ENCODE assay signal across 22 mouse cellular contexts in genomic region chr1:36845031-36845430, GRCm38 (mm10).
DNase-seq lines count a peak whose midpoint lies in the region; ATAC-seq and TF ChIP-seq lines count a peak whose summit lies in the region.
"Had no signal": no experiment of that assay in that cellular context is flagged by ENCODE, and none has a peak within 500 bp of the region (broad histone marks: within the 10 kb centered on the region; RNA-seq: fewer than 3 reads in every experiment).

No protein-coding gene starts in this region.

- no peak overlapping the region for H3K9ac ChIP-seq in lung, embryonic 14.5 days
- H3K9ac ChIP-seq in ES-E14 (ENCODE audit: insufficient read depth, low read depth, low read length, poor library complexity, severe bottlenecking) = no peak overlapping the region
- no peak overlapping the region for H3K9ac ChIP-seq in hindbrain, embryonic 11.5 days (ENCODE audit: low read depth, low read length)
- H3K9ac ChIP-seq: hindbrain, embryonic 13.5 days; liver, embryonic 14.5 days had no signal

- H3K4me3 ChIP-seq in heart, embryonic 10.5 days = no peak overlapping the region
- H3K4me3 ChIP-seq in lung, embryonic 14.5 days (ENCODE audit: low read depth, low read length) = no peak overlapping the region
- H3K4me3 ChIP-seq in lung, adult 2 months (replicated peaks; ENCODE audit: extremely low read depth, low read depth, low read length) = no peak overlapping the region
- no peak overlapping the region for H3K4me3 ChIP-seq in ES-E14 (ENCODE audit: insufficient read depth in 1 of 2, low read depth in 1 of 2, low read length in 2 of 2, poor library complexity in 1 of 2, severe bottlenecking in 1 of 2)
- no peak overlapping the region for H3K4me3 ChIP-seq in myocyte
- H3K4me3 ChIP-seq in hindbrain, embryonic 11.5 days (ENCODE audit: low read depth, low read length) = no peak overlapping the region
- H3K4me3 ChIP-seq: hindbrain, embryonic 13.5 days had no signal

- no peaks in the 10 kb centered on the region for H3K9me3 ChIP-seq in heart, embryonic 10.5 days
- no peaks in the 10 kb centered on the region for H3K9me3 ChIP-seq in lung, embryonic 14.5 days (ENCODE audit: low read depth, low read length)
- H3K9me3 ChIP-seq in ES-E14 (ENCODE audit: control insufficient read depth, insufficient read depth, low read depth, low read length) = no peaks in the 10 kb centered on the region
- no peaks in the 10 kb centered on the region for H3K9me3 ChIP-seq in hindbrain, embryonic 11.5 days (ENCODE audit: control insufficient read depth, low read length)
- H3K9me3 ChIP-seq: hindbrain, embryonic 13.5 days had no signal

- 17% methylated on average over 5 of the region's 5 CpGs for WGBS in heart, embryonic 10.5 days
- 24% methylated on average over 5 of the region's 5 CpGs for WGBS in lung, embryonic 14.5 days
- WGBS in lung, adult 2 months = 46% methylated on average over 5 of the region's 5 CpGs
- WGBS in hindbrain, embryonic 11.5 days = 31% methylated on average over 5 of the region's 5 CpGs

- H3K27me3 ChIP-seq in heart, embryonic 10.5 days (ENCODE audit: insufficient read depth, poor library complexity, severe bottlenecking) = no peaks in the 10 kb centered on the region
- no peaks in the 10 kb centered on the region for H3K27me3 ChIP-seq in lung, embryonic 14.5 days (ENCODE audit: insufficient read depth, low read length)
- no peaks in the 10 kb centered on the region for H3K27me3 ChIP-seq in myocyte (ENCODE audit: control insufficient read depth, insufficient read depth, insufficient read length)
- H3K27me3 ChIP-seq in hindbrain, embryonic 11.5 days (ENCODE audit: control insufficient read depth, insufficient read depth, low read length) = no peaks in the 10 kb centered on the region
- H3K27me3 ChIP-seq: hindbrain, embryonic 13.5 days; Patski had no signal

- in situ Hi-C loops in ES-E14 (cut with MboI; ENCODE audit: low sequenced_read_pairs in 2 of 2, unreplicated experiment in 2 of 2) = no loop called here

- intact Hi-C loops in heart, postnatal 36 days (cut with DNase I) = no loop called here

- no peak for TF ChIP-seq CTCF in lung, embryonic 14.5 days (IDR thresholded peaks at IDR 0.05; ENCODE audit: low read depth)
- TF ChIP-seq CTCF in lung, adult 2 months (IDR thresholded peaks at IDR 0.05; ENCODE audit: insufficient read depth, low read length) = no peak

- peaks cover 9% of the 10 kb centered on the region; the same call in 1 of the 2 replicates for H3K36me3 ChIP-seq in heart, embryonic 10.5 days
- H3K36me3 ChIP-seq in lung, embryonic 14.5 days (ENCODE audit: insufficient read depth) = peaks cover 5% of the 10 kb centered on the region; the same call in 1 of the 2 replicates
- H3K36me3 ChIP-seq in ES-E14 (ENCODE audit: control insufficient read depth, insufficient read depth, low read length, poor library complexity, severe bottlenecking) (peaks cover 5% of the 10 kb centered on the region; the same call in 1 of the 2 replicates), myocyte (ENCODE audit: control insufficient read depth, insufficient read depth) (no peaks in the 10 kb centered on the region)
- no peaks in the 10 kb centered on the region for H3K36me3 ChIP-seq in hindbrain, embryonic 11.5 days (ENCODE audit: control insufficient read depth, insufficient read depth, low read length)

- no peak for TF ChIP-seq POLR2A in lung, adult 2 months (IDR thresholded peaks at IDR 0.05; ENCODE audit: borderline replicate concordance, extremely low read depth, low read depth, low read length)
- no peak for TF ChIP-seq POLR2A in myocyte (IDR thresholded peaks at IDR 0.05; ENCODE audit: insufficient read length, low read depth)

- 0 out of 2 replicates have a peak, but pooled peaks have one; percentile 35 for ATAC-seq in lung, embryonic 14.5 days (ENCODE audit: insufficient read depth)
- ATAC-seq in hindbrain, embryonic 11.5 days (ENCODE audit: low FRiP score) = no peak
- ATAC-seq: forebrain, embryonic 14.5 days; midbrain, embryonic 16.5 days; Patski had no signal

- peaks cover 8% of the 10 kb centered on the region for H3K79me2 ChIP-seq in myocyte (ENCODE audit: control insufficient read depth, insufficient read depth)

- H3ac ChIP-seq in myocyte (ENCODE audit: control insufficient read depth, insufficient read length) = no peak overlapping the region

- no peak overlapping the region for H3K4me2 ChIP-seq in lung, embryonic 14.5 days
- no peak overlapping the region for H3K4me2 ChIP-seq in myocyte (ENCODE audit: low read depth)
- H3K4me2 ChIP-seq in hindbrain, embryonic 11.5 days (replicated peaks; ENCODE audit: low read depth, low read length) = no peak overlapping the region
- H3K4me2 ChIP-seq: heart, embryonic 11.5 days; hindbrain, embryonic 13.5 days had no signal

- H3K4me1 ChIP-seq in heart, embryonic 10.5 days = peaks cover 14% of the 10 kb centered on the region
- H3K4me1 ChIP-seq in lung, embryonic 14.5 days (ENCODE audit: insufficient read depth) = peaks cover 4% of the 10 kb centered on the region; the same call in 1 of the 2 replicates
- no peaks in the 10 kb centered on the region for H3K4me1 ChIP-seq in lung, adult 2 months (ENCODE audit: control insufficient read depth, insufficient read depth, low read length)
- H3K4me1 ChIP-seq in ES-E14 (ENCODE audit: control insufficient read depth in 2 of 2, insufficient read depth in 2 of 2, low read length in 2 of 2, poor library complexity in 1 of 2) = peaks cover 5 to 17% of the 10 kb centered on the region in 2 experiments; a peak in 3 of 4 replicates
- H3K4me1 ChIP-seq in hindbrain, embryonic 11.5 days (replicated peaks; ENCODE audit: control insufficient read depth, insufficient read depth, low read length) = no peaks in the 10 kb centered on the region

- H3K27ac ChIP-seq in heart, embryonic 10.5 days = peak overlapping the region; percentile 47; the same call in 1 of the 2 replicates
- H3K27ac ChIP-seq in lung, embryonic 14.5 days (ENCODE audit: low read depth) = no peak overlapping the region
- peak overlapping the region; percentile 20; the same call in 1 of the 2 replicates for H3K27ac ChIP-seq in ES-E14 (ENCODE audit: insufficient read depth, low read depth, low read length, poor library complexity, severe bottlenecking)
- no peak overlapping the region for H3K27ac ChIP-seq in hindbrain, embryonic 11.5 days (ENCODE audit: low read depth, low read length)
- H3K27ac ChIP-seq: hindbrain, embryonic 13.5 days; liver, embryonic 14.5 days; stomach, postnatal 0 days had no signal

- peak; percentile 76 for DNase-seq in heart, embryonic 10.5 days (ENCODE audit: low spot score)
- DNase-seq in heart, postnatal 36 days = no peak
- DNase-seq in lung, embryonic 14.5 days = peak; percentile 35
- no peak for DNase-seq in lung, adult 2 months
- DNase-seq in ES-E14 (ENCODE audit: low read depth, low spot score) = peak; percentile 62
- DNase-seq in hindbrain, embryonic 11.5 days (ENCODE audit: low spot score) = no peak
- DNase-seq: adrenal gland, postnatal 25 days; B cell, adult 2 months; cerebellum, adult 11 months; cerebellum, postnatal 14 days; gastrocnemius, postnatal 25 days; heart, postnatal 10 days; lung, postnatal 14 days; right cerebral cortex, adult 18-20 months had no signal

TF ChIP-seq in ES-E14, 5 proteins besides CTCF, POLR2A, EP300 and RAD21:
- TF ChIP-seq MAFK (IDR thresholded peaks at IDR 0.05; ENCODE audit: insufficient read depth, low read depth, low read length) (no peak), ZC3H11A (IDR thresholded peaks at IDR 0.05; ENCODE audit: borderline replicate concordance, low read depth, low read length) (no peak), CHD2 (IDR thresholded peaks at IDR 0.05; ENCODE audit: low read depth, low read length) (no peak), ZNF384 (IDR thresholded peaks at IDR 0.05; ENCODE audit: low read depth, low read length) (no peak), HCFC1 (IDR thresholded peaks at IDR 0.05; ENCODE audit: borderline replicate concordance, insufficient read depth, low read length) (no peak)

TF ChIP-seq in myocyte, 11 proteins besides CTCF, POLR2A, EP300 and RAD21:
- TF ChIP-seq MYOG (IDR thresholded peaks at IDR 0.05; ENCODE audit: control insufficient read depth in 1 of 3, insufficient read depth in 1 of 3, insufficient read length in 2 of 3, low read depth in 2 of 3) = peak in 2 of 3 experiments; percentile 36 to 70
- peak; percentile 40 for TF ChIP-seq TCF12 (IDR thresholded peaks at IDR 0.05; ENCODE audit: insufficient read depth, poor library complexity, severe bottlenecking)
- no peak for TF ChIP-seq CEBPB (IDR thresholded peaks at IDR 0.05; ENCODE audit: insufficient read depth, poor library complexity, severe bottlenecking)
- no peak for TF ChIP-seq TCF3 (IDR thresholded peaks at IDR 0.05; ENCODE audit: insufficient read length, low read depth)
- TF ChIP-seq POLR2AphosphoS2 (IDR thresholded peaks at IDR 0.05; ENCODE audit: insufficient read length, low read depth) = no peak
- no peak for TF ChIP-seq USF1 (IDR thresholded peaks at IDR 0.05; ENCODE audit: low read depth)
- TF ChIP-seq E2F4 (IDR thresholded peaks at IDR 0.05; ENCODE audit: insufficient read depth) = no peak
- no peak for TF ChIP-seq MAX (IDR thresholded peaks at IDR 0.05; ENCODE audit: low read depth)
- peak in 1 of 3 experiments; percentile 82 for TF ChIP-seq MYOD1 (IDR thresholded peaks at IDR 0.05; ENCODE audit: control insufficient read depth in 1 of 3, insufficient read length in 2 of 3, low read depth in 2 of 3)
- TF ChIP-seq REST (IDR thresholded peaks at IDR 0.05; ENCODE audit: insufficient read depth, insufficient read length) = no peak
- no peak for TF ChIP-seq SRF (IDR thresholded peaks at IDR 0.05; ENCODE audit: control insufficient read depth, insufficient read length, low read depth)

Comparison
In these comparisons a context has a peak if more than half of its experiments do, and no peak if none do; other contexts are left out.
1. DNase-seq: peak in heart, embryonic 10.5 days (single experiment), lung, embryonic 14.5 days (single experiment) and ES-E14 (single experiment); none in heart, postnatal 36 days (0 of 2), lung, adult 2 months (single experiment) and hindbrain, embryonic 11.5 days (single experiment).
2. H3K27ac ChIP-seq: peak in heart, embryonic 10.5 days (single experiment) and ES-E14 (single experiment); none in lung, embryonic 14.5 days (single experiment) and hindbrain, embryonic 11.5 days (single experiment).